Mouse (Mus musculus): ENCODE measurements at regions not wholly inside any gene's neighbourhood (a gene's known extent, or its start where the extent isn't known, plus 50 kb on each side); places are given as distances from the start of the nearest gene placed in this dataset.

DNA sequence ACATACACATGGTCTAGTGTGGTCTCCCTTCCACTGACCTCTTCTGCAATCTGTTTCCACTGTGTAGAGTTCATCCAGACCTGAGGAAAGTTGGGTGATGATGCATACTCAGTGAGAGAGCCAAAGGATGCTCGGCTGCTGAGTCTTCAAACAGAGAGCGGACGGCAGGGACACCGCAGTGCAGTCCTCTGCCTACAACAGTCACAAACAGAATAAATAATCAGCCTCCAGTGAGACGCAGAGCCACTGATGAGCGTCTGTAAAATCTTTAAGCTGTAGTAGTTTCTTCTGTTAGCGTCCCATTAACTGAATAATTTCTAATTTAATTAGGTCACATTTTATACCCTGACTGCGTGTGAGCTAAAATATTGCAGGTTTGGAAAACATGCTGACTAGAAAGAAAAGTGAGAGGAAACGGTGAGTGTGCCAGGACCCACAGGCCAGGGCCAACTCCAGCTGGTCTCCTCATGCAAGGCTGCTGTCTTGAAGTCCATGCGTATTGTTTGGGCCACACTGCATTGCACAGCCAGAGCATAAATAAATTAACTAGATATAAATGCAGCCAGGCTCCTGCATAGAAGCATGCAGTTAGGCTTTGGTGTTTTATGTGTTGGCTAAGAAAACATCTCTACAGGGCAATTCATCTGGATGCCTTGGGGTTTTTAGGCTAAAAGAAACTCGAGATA, 551.0 kb downstream of the Plekhb2 start:
- Histone ChIP-seq H3K4me1 (ENCODE audit: control insufficient read depth, insufficient read depth, low read length) (0 out of 2 replicates have a peak, but pooled peaks cover 3% of the 10 kb centered on the region), H3K4me3 (replicated peaks; ENCODE audit: low read depth, low read length) (no peak overlapping the region), H3K27ac (replicated peaks; ENCODE audit: low read depth, low read length) (no peak overlapping the region), H3K27me3 (ENCODE audit: control insufficient read depth, insufficient read depth, low read length) (no peaks in the 10 kb centered on the region), H3K4me2 (ENCODE audit: low read length) (no peak overlapping the region), H3K9ac (replicated peaks; ENCODE audit: low read length) (no peak overlapping the region), H3K36me3 (ENCODE audit: control insufficient read depth, insufficient read depth, low read length) (no peaks in the 10 kb centered on the region), H3K9me3 (ENCODE audit: control insufficient read depth, low read length) (no peaks in the 10 kb centered on the region)
- ATAC-seq (ENCODE audit: low FRiP score, low TSS enrichment) (no peak), DNase-seq (no peak)
- 76% methylated on average over 11 of the region's 11 CpGs for WGBS

DNA sequence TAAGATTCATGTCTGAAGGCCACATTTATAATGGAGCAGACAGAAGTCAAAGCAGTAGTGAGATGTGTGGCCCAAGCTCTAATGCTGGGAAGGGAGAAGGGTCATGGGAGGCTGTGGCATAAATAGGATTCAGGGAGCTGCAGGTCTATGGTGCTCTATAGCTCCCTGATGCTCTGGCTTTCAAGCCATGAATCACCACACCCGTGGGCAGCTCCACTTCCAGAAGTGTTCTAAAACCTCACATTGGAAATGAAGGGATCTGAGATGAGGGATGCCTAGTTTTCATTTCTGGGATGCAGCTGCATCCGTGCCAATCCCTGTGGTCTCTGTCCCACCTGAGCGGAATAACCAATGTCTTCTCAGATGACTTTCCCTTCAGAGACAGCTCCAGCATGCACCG, 553.2 kb downstream of the Plekhb2 start:
- Histone ChIP-seq H3K4me3 (replicated peaks; ENCODE audit: low read depth, low read length) (no peak overlapping the region), H3K36me3 (ENCODE audit: control insufficient read depth, insufficient read depth, low read length) (no peaks in the 10 kb centered on the region), H3K9ac (replicated peaks; ENCODE audit: low read length) (no peak overlapping the region), H3K4me1 (ENCODE audit: control insufficient read depth, insufficient read depth, low read length) (0 out of 2 replicates have a peak, but pooled peaks cover 3% of the 10 kb centered on the region), H3K9me3 (ENCODE audit: control insufficient read depth, low read length) (no peaks in the 10 kb centered on the region), H3K4me2 (ENCODE audit: low read length) (no peak overlapping the region), H3K27me3 (ENCODE audit: control insufficient read depth, insufficient read depth, low read length) (no peaks in the 10 kb centered on the region), H3K27ac (replicated peaks; ENCODE audit: low read depth, low read length) (no peak overlapping the region)
- WGBS: 68% methylated on average over 4 of the region's 4 CpGs
- ATAC-seq (ENCODE audit: low FRiP score, low TSS enrichment) (no peak), DNase-seq (no peak)

DNA sequence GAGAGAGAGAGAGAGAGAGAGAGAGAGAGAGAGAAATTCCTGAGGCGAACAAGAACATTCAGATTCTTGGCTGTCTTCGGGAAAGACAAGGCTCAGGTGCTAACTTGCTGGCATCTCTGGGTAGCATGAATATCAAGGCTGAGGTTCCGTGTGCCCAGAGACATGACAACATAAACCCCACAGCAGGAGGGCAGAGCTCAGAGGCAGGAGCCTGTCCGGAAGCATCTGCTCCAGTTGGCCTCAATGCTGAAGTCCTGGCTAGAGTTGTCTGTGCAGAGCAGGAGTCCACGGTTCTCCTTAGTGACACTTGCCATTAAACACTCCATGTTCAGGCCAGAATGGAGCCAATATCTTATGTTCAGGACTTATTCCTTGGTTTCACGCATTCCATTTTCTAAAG, 555.6 kb downstream of the Plekhb2 start:
- Histone ChIP-seq H3K36me3 (ENCODE audit: control insufficient read depth, insufficient read depth, low read length) (no peaks in the 10 kb centered on the region), H3K9ac (replicated peaks; ENCODE audit: low read length) (no peak overlapping the region), H3K4me3 (replicated peaks; ENCODE audit: low read depth, low read length) (no peak overlapping the region), H3K4me1 (ENCODE audit: control insufficient read depth, insufficient read depth, low read length) (0 out of 2 replicates have a peak, but pooled peaks cover 3% of the 10 kb centered on the region), H3K4me2 (ENCODE audit: low read length) (no peak overlapping the region), H3K27me3 (ENCODE audit: control insufficient read depth, insufficient read depth, low read length) (no peaks in the 10 kb centered on the region), H3K27ac (replicated peaks; ENCODE audit: low read depth, low read length) (no peak overlapping the region), H3K9me3 (ENCODE audit: control insufficient read depth, low read length) (no peaks in the 10 kb centered on the region)
- DNase-seq: no peak
- 70% methylated on average over 6 of the region's 6 CpGs for WGBS
- ATAC-seq (ENCODE audit: low FRiP score, low TSS enrichment): no peak

DNA sequence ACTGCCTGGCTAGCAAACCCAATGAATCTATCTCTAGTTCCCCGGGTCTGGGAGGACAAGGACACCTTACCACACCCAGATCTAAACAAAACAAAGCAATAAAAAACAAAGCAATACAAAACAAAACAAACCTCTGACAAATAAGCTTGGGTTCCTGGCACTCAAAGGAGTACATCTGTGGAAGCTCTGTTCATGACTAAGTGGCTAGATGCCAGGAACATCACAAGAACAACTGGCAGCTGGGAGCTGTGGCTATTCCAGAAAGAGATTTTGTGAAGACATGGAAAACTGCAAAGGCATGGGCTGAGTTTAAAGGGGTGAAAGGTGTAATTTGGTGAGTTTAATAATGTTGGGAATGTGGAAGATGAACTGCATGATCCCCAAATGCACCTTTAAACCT, 565.9 kb downstream of the Plekhb2 start:
- WGBS: 81% methylated on average over 1 of the region's 1 CpGs
- H3K36me3 ChIP-seq (ENCODE audit: control insufficient read depth, insufficient read depth, low read length): no peaks in the 10 kb centered on the region
- no peak for ATAC-seq (ENCODE audit: low FRiP score, low TSS enrichment)
- no peaks in the 10 kb centered on the region for H3K9me3 ChIP-seq (ENCODE audit: control insufficient read depth, low read length)
- H3K4me2 ChIP-seq (ENCODE audit: low read length): no peak overlapping the region
- no peak overlapping the region for H3K27ac ChIP-seq (replicated peaks; ENCODE audit: low read depth, low read length)
- H3K9ac ChIP-seq (replicated peaks; ENCODE audit: low read length): no peak overlapping the region
- DNase-seq: peak; percentile 42
- H3K27me3 ChIP-seq (ENCODE audit: control insufficient read depth, insufficient read depth, low read length): no peaks in the 10 kb centered on the region
- H3K4me1 ChIP-seq (ENCODE audit: control insufficient read depth, insufficient read depth, low read length): no peaks in the 10 kb centered on the region
- no peak overlapping the region for H3K4me3 ChIP-seq (replicated peaks; ENCODE audit: low read depth, low read length)

DNA sequence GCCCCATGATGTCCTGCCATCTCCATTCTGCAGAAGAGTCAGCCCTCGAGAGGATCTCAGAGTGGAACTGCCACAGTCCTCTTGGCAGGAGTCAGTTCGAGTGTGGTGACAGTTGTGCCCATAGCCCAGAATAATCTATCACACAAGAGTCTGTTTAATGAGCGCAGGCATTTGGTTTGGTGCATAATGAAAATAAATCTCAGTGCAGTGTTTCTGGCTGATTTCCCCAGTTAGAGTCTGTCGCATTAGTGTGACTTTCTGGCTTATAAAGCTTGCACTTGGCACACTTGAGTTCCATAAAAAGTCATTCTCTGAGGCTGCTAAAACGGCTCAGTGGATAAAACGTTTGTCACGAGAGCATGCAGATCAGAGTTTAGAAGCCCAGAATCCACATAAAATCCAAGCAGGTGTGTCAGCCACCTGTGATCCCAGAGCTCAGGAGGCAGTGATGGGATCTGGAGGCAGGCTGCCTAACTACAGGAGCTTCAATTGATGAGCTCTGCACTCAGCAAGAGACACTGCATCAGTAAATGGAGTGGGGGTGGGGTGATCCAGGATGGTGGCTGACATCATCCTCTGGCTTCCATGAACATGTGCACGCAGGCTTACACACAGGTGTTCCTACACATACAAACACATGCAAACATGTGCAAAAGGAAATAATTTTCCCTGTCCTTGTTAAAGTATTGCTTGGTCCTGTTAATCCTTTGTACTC, 578.5 kb downstream of the Plekhb2 start:
- Histone ChIP-seq H3K9ac (replicated peaks; ENCODE audit: low read length) (no peak overlapping the region), H3K4me1 (ENCODE audit: control insufficient read depth, insufficient read depth, low read length) (no peaks in the 10 kb centered on the region), H3K27ac (replicated peaks; ENCODE audit: low read depth, low read length) (no peak overlapping the region), H3K4me3 (replicated peaks; ENCODE audit: low read depth, low read length) (no peak overlapping the region), H3K36me3 (ENCODE audit: control insufficient read depth, insufficient read depth, low read length) (no peaks in the 10 kb centered on the region), H3K9me3 (ENCODE audit: control insufficient read depth, low read length) (peaks cover 10% of the 10 kb centered on the region), H3K27me3 (ENCODE audit: control insufficient read depth, insufficient read depth, low read length) (no peaks in the 10 kb centered on the region), H3K4me2 (ENCODE audit: low read length) (no peak overlapping the region)
- no peak for DNase-seq
- 89% methylated on average over 8 of the region's 8 CpGs for WGBS
- ATAC-seq (ENCODE audit: low FRiP score, low TSS enrichment): no peak

DNA sequence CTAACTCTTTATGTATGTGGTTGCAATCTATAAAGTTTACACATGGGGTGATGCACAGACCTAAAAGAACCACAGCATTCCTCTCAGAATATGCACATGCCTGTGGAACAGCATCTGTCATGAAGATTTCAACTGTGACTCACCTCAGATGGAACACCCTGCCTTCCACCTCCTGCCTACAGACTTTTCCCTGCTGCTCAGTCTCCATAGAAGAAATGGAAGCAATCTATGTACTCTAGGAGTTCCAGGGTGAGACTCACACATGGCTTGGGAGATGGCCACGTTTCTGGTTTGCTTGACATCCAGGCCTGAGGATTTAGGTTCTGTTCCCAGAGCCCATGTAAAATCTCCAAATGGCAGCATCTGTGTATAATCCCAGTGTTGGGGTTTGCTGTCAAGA, 579.7 kb downstream of the Plekhb2 start:
- ATAC-seq (ENCODE audit: low FRiP score, low TSS enrichment): no peak
- H3K9ac ChIP-seq (replicated peaks; ENCODE audit: low read length): no peak overlapping the region
- H3K36me3 ChIP-seq (ENCODE audit: control insufficient read depth, insufficient read depth, low read length): no peaks in the 10 kb centered on the region
- DNase-seq: no peak
- no peaks in the 10 kb centered on the region for H3K27me3 ChIP-seq (ENCODE audit: control insufficient read depth, insufficient read depth, low read length)
- H3K27ac ChIP-seq (replicated peaks; ENCODE audit: low read depth, low read length): no peak overlapping the region
- 80% methylated on average over 1 of the region's 1 CpGs for WGBS
- no peak overlapping the region for H3K4me3 ChIP-seq (replicated peaks; ENCODE audit: low read depth, low read length)
- peaks cover 10% of the 10 kb centered on the region for H3K9me3 ChIP-seq (ENCODE audit: control insufficient read depth, low read length)
- no peaks in the 10 kb centered on the region for H3K4me1 ChIP-seq (ENCODE audit: control insufficient read depth, insufficient read depth, low read length)
- H3K4me2 ChIP-seq (ENCODE audit: low read length): no peak overlapping the region

DNA sequence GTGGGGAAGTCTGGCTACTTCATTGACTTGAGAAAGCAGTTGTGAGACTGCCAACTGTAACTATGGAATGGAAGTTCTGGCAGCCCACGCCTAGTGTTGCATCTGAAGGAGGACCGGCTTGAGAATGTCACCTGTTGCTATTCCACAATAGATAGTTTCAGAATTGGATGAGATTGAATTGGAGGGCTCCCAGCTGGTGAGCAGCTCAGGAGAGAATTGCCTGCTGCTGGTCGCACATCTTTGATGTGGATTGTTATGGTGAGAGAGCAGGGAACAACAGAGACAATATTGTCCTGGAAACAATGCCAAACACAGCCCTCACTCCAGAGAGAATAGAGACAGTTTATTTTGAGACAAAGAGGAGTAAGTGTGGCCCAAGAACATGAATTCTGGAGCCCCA, 585.9 kb downstream of the Plekhb2 start:
- Histone ChIP-seq H3K4me1 (ENCODE audit: control insufficient read depth, insufficient read depth, low read length) (no peaks in the 10 kb centered on the region), H3K27ac (replicated peaks; ENCODE audit: low read depth, low read length) (no peak overlapping the region), H3K9ac (replicated peaks; ENCODE audit: low read length) (no peak overlapping the region), H3K27me3 (ENCODE audit: control insufficient read depth, insufficient read depth, low read length) (no peaks in the 10 kb centered on the region), H3K4me2 (ENCODE audit: low read length) (no peak overlapping the region), H3K36me3 (ENCODE audit: control insufficient read depth, insufficient read depth, low read length) (no peaks in the 10 kb centered on the region), H3K4me3 (replicated peaks; ENCODE audit: low read depth, low read length) (no peak overlapping the region), H3K9me3 (ENCODE audit: control insufficient read depth, low read length) (peaks cover 6% of the 10 kb centered on the region)
- DNase-seq (no peak), ATAC-seq (ENCODE audit: low FRiP score, low TSS enrichment) (no peak)
- 66% methylated on average over 3 of the region's 3 CpGs for WGBS

DNA sequence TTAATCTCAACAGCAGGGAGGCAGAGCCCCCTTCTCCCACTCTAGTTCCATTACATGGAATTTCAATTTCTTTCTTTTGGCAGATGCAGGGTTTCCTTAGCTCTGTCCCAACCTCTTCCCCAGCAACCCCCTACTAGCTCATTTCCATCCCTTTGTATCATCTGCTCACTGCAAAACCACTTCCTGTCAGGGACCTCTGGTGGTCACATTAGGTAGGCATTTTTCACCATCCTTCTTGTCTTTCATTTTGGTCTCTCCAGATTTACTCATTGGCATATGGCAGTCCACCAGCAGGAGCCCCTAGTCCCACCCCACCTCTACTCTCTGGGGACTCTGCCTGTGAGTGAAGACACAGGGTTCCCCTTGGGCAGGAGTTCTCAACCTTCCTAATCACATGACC, 597.6 kb downstream of the Plekhb2 start:
- Histone ChIP-seq H3K4me3 (replicated peaks; ENCODE audit: low read depth, low read length) (no peak overlapping the region), H3K27ac (replicated peaks; ENCODE audit: low read depth, low read length) (no peak overlapping the region), H3K4me1 (ENCODE audit: control insufficient read depth, insufficient read depth, low read length) (no peaks in the 10 kb centered on the region), H3K9me3 (ENCODE audit: control insufficient read depth, low read length) (no peaks in the 10 kb centered on the region), H3K4me2 (ENCODE audit: low read length) (no peak overlapping the region), H3K36me3 (ENCODE audit: control insufficient read depth, insufficient read depth, low read length) (no peaks in the 10 kb centered on the region), H3K9ac (replicated peaks; ENCODE audit: low read length) (no peak overlapping the region), H3K27me3 (ENCODE audit: control insufficient read depth, insufficient read depth, low read length) (no peaks in the 10 kb centered on the region)
- ATAC-seq (ENCODE audit: low FRiP score, low TSS enrichment): no peak
- no peak for DNase-seq
